Mouse (Mus musculus): ENCODE measurements around the gene Asphd1. TPM values are rescaled to one million over a fixed set of nuclear protein-coding genes. Genes with fewer than 3 reads are reported as not detected.

Gene Asphd1
- 0.04 TPM in 1 of 2 replicates, not detected in the other for polyA plus RNA-seq (2012; rRNA removed)
- polyA plus RNA-seq (2014; fragmentation: Nextera tagmentation; extraction: Ambion mirVana) = not detected in 2 replicates

DNA sequence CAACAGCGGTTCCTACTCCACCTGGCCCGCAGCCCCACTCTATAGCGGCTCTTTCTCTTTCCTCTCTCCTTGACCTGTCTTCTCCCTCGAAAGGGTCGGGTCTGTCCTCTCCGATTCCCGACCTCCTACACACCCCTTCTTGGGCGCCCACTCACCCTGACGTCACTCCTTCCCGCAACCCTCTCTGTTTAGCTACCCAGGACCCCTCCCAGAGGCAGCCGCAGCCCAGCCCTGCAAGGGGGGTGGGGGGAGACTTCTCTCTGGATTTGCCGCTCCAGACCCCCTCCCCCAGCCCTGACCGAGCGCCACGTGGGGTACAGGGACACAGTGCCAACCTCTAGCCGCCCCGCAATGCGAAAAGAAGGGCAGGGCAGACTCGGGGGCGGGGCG, at the start of gene Asphd1:
TSS of gene Asphd1 (minus strand) at position 180 of the 390 bp plus-strand sequence.
- peak within 1 kb of the TSS in 1 of 2 experiments; percentile 44; a peak in 3 of 4 replicates for H3K4me3 ChIP-seq (ENCODE audit: insufficient read depth in 1 of 2, low read depth in 2 of 2, low read length in 2 of 2)
- H3K9me3 ChIP-seq (ENCODE audit: control insufficient read depth, low read length) = no peaks in the 10 kb centered on the region
- TF ChIP-seq EP300 (IDR thresholded peaks at IDR 0.05; ENCODE audit: low read depth) (no peak), CTCF (IDR thresholded peaks at IDR 0.05; ENCODE audit: low read depth) (no peak)
- H3K9ac ChIP-seq (replicated peaks) = 0 out of 2 replicates have a peak within 1 kb of the TSS, but pooled peaks have one; percentile 18
- ATAC-seq (ENCODE audit: insufficient read depth) (no peak), DNase-seq (ENCODE audit: low read depth in 3 of 3, low spot score in 3 of 3) (no peak)
- H3K27me3 ChIP-seq (ENCODE audit: control insufficient read depth, insufficient read depth, low read length) = peaks cover 18% of the 10 kb centered on the region
- no peaks in the 10 kb centered on the region for H3K36me3 ChIP-seq (replicated peaks; ENCODE audit: control insufficient read depth, insufficient read depth, low read depth)
- no peaks in the 10 kb centered on the region; a peak in 1 of 4 replicates for H3K4me1 ChIP-seq (replicated peaks; ENCODE audit: control insufficient read depth in 2 of 2, insufficient read depth in 2 of 2, low read length in 1 of 2)
- 2% methylated on average over 21 of the region's 21 CpGs for WGBS (ENCODE audit: insufficient replicate concordance)
- peak within 1 kb of the TSS; percentile 76 for H3K4me2 ChIP-seq (ENCODE audit: low read depth)
- H3K27ac ChIP-seq = no peak within 1 kb of the TSS

DNA sequence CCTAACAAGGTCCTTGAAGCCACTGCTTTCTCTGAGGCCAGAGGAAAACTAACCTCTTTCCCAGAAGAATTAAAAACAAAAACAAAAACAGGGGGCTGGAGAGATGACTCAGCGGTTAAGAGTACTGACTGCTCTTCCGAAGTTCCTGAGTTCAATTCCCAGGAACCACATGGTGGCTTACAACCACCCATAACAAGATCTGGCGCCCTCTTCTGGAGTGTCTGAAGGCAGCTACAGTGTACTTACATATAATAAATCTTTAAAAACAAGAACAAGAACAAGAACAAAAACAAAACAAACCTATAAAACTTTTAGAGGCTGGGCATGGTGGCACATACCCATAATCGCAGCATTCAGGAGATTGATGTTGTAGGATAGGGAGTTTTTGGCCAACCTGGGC, 47.1 kb upstream of the Asphd1 start:
- no peak for DNase-seq (ENCODE audit: low read depth in 3 of 3, low spot score in 3 of 3)
- Histone ChIP-seq H3K27ac (no peak overlapping the region), H3K9ac (replicated peaks) (no peak overlapping the region), H3K9me3 (ENCODE audit: control insufficient read depth, low read length) (no peaks in the 10 kb centered on the region), H3K4me2 (ENCODE audit: low read depth) (no peak overlapping the region), H3K4me1 (replicated peaks; ENCODE audit: control insufficient read depth in 2 of 2, insufficient read depth in 2 of 2, low read length in 1 of 2) (no peaks in the 10 kb centered on the region), H3K36me3 (replicated peaks; ENCODE audit: control insufficient read depth, insufficient read depth, low read depth) (no peaks in the 10 kb centered on the region), H3K27me3 (ENCODE audit: control insufficient read depth, insufficient read depth, low read length) (no peaks in the 10 kb centered on the region), H3K4me3 (ENCODE audit: insufficient read depth in 1 of 2, low read depth in 2 of 2, low read length in 2 of 2) (no peak overlapping the region)
- ATAC-seq (ENCODE audit: insufficient read depth) = no peak
- 65% methylated on average over 4 of the region's 4 CpGs for WGBS (ENCODE audit: insufficient replicate concordance)
- TF ChIP-seq EP300 (IDR thresholded peaks at IDR 0.05; ENCODE audit: low read depth) (no peak), CTCF (IDR thresholded peaks at IDR 0.05; ENCODE audit: low read depth) (peak; percentile 42; the same call in 1 of the 2 replicates)

DNA sequence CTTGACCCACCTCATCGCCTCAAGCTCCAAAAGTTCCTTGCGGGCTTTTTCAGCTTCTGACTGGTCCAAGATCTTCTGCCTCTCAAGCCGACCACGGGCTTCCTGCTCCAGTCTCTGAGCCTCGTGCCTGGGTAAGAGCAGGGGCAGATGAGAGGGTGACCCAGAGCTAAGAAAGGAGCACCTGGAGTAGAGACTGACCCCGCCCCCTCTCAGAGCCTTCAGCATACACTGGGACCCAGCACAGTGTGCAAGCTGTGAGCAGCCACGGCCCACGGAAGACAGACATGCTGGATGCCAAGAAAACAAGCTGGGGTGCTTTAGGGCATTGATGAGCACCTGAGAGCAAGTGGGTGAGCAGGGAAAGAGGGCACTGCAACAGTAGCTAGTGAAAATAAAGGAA, 39.4 kb upstream of the Asphd1 start:
- Histone ChIP-seq H3K27ac (no peak overlapping the region), H3K4me3 (ENCODE audit: insufficient read depth in 1 of 2, low read depth in 2 of 2, low read length in 2 of 2) (no peak overlapping the region), H3K9me3 (ENCODE audit: control insufficient read depth, low read length) (no peaks in the 10 kb centered on the region), H3K4me1 (replicated peaks; ENCODE audit: control insufficient read depth in 2 of 2, insufficient read depth in 2 of 2, low read length in 1 of 2) (no peaks in the 10 kb centered on the region), H3K27me3 (ENCODE audit: control insufficient read depth, insufficient read depth, low read length) (no peaks in the 10 kb centered on the region), H3K9ac (replicated peaks) (no peak overlapping the region), H3K36me3 (replicated peaks; ENCODE audit: control insufficient read depth, insufficient read depth, low read depth) (no peaks in the 10 kb centered on the region), H3K4me2 (ENCODE audit: low read depth) (no peak overlapping the region)
- TF ChIP-seq EP300 (IDR thresholded peaks at IDR 0.05; ENCODE audit: low read depth) (no peak), CTCF (IDR thresholded peaks at IDR 0.05; ENCODE audit: low read depth) (no peak)
- ATAC-seq (ENCODE audit: insufficient read depth) = no peak
- no peak for DNase-seq (ENCODE audit: low read depth in 3 of 3, low spot score in 3 of 3)
- WGBS (ENCODE audit: insufficient replicate concordance) = 52% methylated on average over 8 of the region's 8 CpGs

DNA sequence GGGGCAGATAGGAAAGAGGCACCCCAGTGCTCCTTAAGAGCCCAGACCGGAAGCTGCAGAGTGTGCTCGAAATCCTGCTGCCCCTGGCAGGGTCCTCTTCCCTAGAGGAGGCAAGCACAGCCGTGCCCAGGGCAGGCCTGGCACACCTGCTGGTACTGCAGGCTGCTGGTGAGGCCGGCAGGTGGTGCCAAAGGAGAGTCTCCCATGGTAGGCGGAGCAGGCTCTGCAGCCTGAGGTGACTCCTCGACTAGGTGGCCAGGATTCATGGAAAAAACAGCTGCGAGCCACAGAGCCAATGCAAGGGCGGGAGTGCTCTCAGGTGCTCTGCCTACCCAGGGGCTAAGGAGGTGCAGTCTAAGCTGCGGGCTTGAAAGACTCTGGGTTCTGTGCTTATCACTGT, 36.9 kb upstream of the Asphd1 start:
- 41% methylated on average over 9 of the region's 9 CpGs for WGBS (ENCODE audit: insufficient replicate concordance)

DNA sequence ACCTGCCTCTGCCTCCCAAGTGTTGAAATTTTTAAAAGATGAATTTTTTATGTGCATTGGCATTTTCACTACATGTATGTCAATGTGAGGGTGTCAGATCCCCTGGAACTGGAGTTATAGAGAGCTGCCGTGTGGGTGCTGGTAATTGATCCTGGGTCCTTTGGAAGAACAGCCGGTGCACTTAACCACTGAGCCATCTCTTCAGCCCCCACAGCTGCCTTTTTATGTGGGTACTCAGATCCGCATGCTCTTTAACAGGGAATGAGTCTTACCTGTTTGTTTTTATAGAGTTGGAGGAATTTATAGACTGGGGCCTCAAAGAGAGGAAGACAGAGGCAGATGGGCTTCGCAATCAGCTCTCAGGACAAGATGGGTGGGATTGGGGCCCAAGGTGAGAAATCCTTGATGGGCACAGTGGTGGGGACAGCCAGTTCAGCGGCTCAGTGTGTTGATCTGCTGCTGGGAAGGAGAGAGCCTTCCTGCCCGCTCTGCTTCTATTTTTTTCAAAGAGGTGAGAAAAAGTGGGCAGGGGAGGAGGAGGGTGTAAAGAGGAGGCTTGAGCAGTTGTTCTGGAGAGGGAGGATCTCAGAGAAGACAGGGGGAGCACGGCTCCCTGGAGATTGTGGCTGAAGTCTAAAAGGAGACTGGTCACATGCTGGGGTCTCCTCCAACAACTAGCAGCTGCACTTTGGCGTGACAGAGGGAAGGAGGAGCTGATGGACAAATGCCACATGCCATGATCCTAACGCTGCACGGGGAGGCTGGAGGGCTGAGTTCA, 35.5 kb upstream of the Asphd1 start:
- H3K4me3 ChIP-seq (ENCODE audit: insufficient read depth in 1 of 2, low read depth in 2 of 2, low read length in 2 of 2) = no peak overlapping the region
- WGBS (ENCODE audit: insufficient replicate concordance) = 51% methylated on average over 10 of the region's 10 CpGs

More for the DNA sequence above, 36.9 kb upstream of the Asphd1 start:
- DNase-seq (ENCODE audit: low read depth in 3 of 3, low spot score in 3 of 3) (no peak), ATAC-seq (ENCODE audit: insufficient read depth) (no peak)
- no peak overlapping the region for H3K4me3 ChIP-seq (ENCODE audit: insufficient read depth in 1 of 2, low read depth in 2 of 2, low read length in 2 of 2)
- H3K27me3 ChIP-seq (ENCODE audit: control insufficient read depth, insufficient read depth, low read length) = no peaks in the 10 kb centered on the region
- no peaks in the 10 kb centered on the region for H3K9me3 ChIP-seq (ENCODE audit: control insufficient read depth, low read length)
- H3K36me3 ChIP-seq (replicated peaks; ENCODE audit: control insufficient read depth, insufficient read depth, low read depth) = no peaks in the 10 kb centered on the region
- H3K4me2 ChIP-seq (ENCODE audit: low read depth) = no peak overlapping the region
- no peak overlapping the region for H3K27ac ChIP-seq
- TF ChIP-seq EP300 (IDR thresholded peaks at IDR 0.05; ENCODE audit: low read depth) (no peak), CTCF (IDR thresholded peaks at IDR 0.05; ENCODE audit: low read depth) (peak; percentile 64)
- no peaks in the 10 kb centered on the region for H3K4me1 ChIP-seq (replicated peaks; ENCODE audit: control insufficient read depth in 2 of 2, insufficient read depth in 2 of 2, low read length in 1 of 2)
- H3K9ac ChIP-seq (replicated peaks) = no peak overlapping the region

More for the DNA sequence above, 35.5 kb upstream of the Asphd1 start:
- H3K4me1 ChIP-seq (replicated peaks; ENCODE audit: control insufficient read depth in 2 of 2, insufficient read depth in 2 of 2, low read length in 1 of 2) = no peaks in the 10 kb centered on the region
- H3K9ac ChIP-seq (replicated peaks) = no peak overlapping the region
- H3K4me2 ChIP-seq (ENCODE audit: low read depth) = no peak overlapping the region
- H3K36me3 ChIP-seq (replicated peaks; ENCODE audit: control insufficient read depth, insufficient read depth, low read depth) = peaks cover 4% of the 10 kb centered on the region
- no peaks in the 10 kb centered on the region for H3K9me3 ChIP-seq (ENCODE audit: control insufficient read depth, low read length)
- ATAC-seq (ENCODE audit: insufficient read depth) = no peak
- no peak for TF ChIP-seq EP300 (IDR thresholded peaks at IDR 0.05; ENCODE audit: low read depth)
- TF ChIP-seq CTCF (IDR thresholded peaks at IDR 0.05; ENCODE audit: low read depth) = no peak
- H3K27ac ChIP-seq = no peak overlapping the region
- H3K27me3 ChIP-seq (ENCODE audit: control insufficient read depth, insufficient read depth, low read length) = no peaks in the 10 kb centered on the region
- no peak for DNase-seq (ENCODE audit: low read depth in 3 of 3, low spot score in 3 of 3)

Measured in liver, embryonic 14.5 days (tissue).